Mouse (Mus musculus) limb, embryonic 11.5 days (tissue): ENCODE results near the gene Cchcr1. TPM values are rescaled to one million over a fixed set of nuclear protein-coding genes. Genes with fewer than 3 reads are reported as not detected.
A peak's percentile ranks its signal among the peaks of the same experiment; 100 is the strongest.

Source experiments
- ATAC-seq: fragments of 200-750 bp; cut with Nextera tagmentation; 2 replicates; pipeline ENCODE4 v1.8.0; 2017; ENCODE audit warnings: low read depth; ENCODE audit not compliant: insufficient number of reproducible peaks, low FRiP score, low TSS enrichment
- DNase-seq: peaks from one replicate; pipeline ENCODE4 v3.0.0-alpha.2; 2015; ENCODE audit warnings: low spot score
- H3K27ac ChIP-seq: fragments of 300-500 bp; sonication (generic); replicated peaks from 2 replicates; pipeline ENCODE4 v1.5.1; 2014; ENCODE audit warnings: low read depth, mild to moderate bottlenecking, low read length
- H3K27me3 ChIP-seq: fragments of 300-500 bp; sonication (generic); 2 replicates; pipeline ENCODE4 v1.6.1; 2014; ENCODE audit warnings: mild to moderate bottlenecking, low read length, mixed read lengths; ENCODE audit not compliant: control insufficient read depth, insufficient read depth
- H3K36me3 ChIP-seq: fragments of 300-500 bp; sonication (generic); 2 replicates; pipeline ENCODE4 v1.6.1; 2014; ENCODE audit warnings: mild to moderate bottlenecking, low read length, moderate library complexity, mixed read lengths; ENCODE audit not compliant: control insufficient read depth, insufficient read depth
- H3K4me1 ChIP-seq: fragments of 300-500 bp; sonication (generic); 2 replicates; pipeline ENCODE4 v1.6.1; 2014; ENCODE audit warnings: low read length, mixed read lengths; ENCODE audit not compliant: control insufficient read depth, insufficient read depth
- H3K4me2 ChIP-seq: fragments of 300-500 bp; sonication (generic); 2 replicates; pipeline ENCODE4 v1.6.1; 2014; ENCODE audit warnings: low read depth, mild to moderate bottlenecking, moderate library complexity; ENCODE audit not compliant: severe bottlenecking
- H3K4me3 ChIP-seq: fragments of 300-500 bp; sonication (generic); 2 replicates; pipeline ENCODE4 v1.5.1; 2014; ENCODE audit warnings: low read depth, low read length
- H3K9ac ChIP-seq: fragments of 300-500 bp; sonication (generic); 2 replicates; pipeline ENCODE4 v1.6.1; 2014; ENCODE audit warnings: mild to moderate bottlenecking, low read length
- H3K9me3 ChIP-seq: fragments of 300-500 bp; sonication (generic); 2 replicates; pipeline ENCODE4 v1.6.1; 2016; ENCODE audit warnings: low read length; ENCODE audit not compliant: control insufficient read depth
- WGBS: fragments of 180-500 bp; shearing (Covaris S2); extraction: QIAGEN DNeasy Blood & Tissue Kit; methylation state at CpG from one replicate; pipeline ENCODE4 v1.1.7; 2014; 5-methylcytosine and 5-hydroxymethylcytosine counted together
- polyA plus RNA-seq: library from polyadenylated mRNA; unstranded; fragments of >200 nt; fragmentation: Nextera tagmentation; extraction: Ambion mirVana; gene quantifications from 2 replicates; pipeline ENCODE4 v1.2.1, GENCODE M21; 2014

Gene Cchcr1
- polyA plus RNA-seq, 1 experiment from 2014 or later: 13.2 TPM

DNA sequence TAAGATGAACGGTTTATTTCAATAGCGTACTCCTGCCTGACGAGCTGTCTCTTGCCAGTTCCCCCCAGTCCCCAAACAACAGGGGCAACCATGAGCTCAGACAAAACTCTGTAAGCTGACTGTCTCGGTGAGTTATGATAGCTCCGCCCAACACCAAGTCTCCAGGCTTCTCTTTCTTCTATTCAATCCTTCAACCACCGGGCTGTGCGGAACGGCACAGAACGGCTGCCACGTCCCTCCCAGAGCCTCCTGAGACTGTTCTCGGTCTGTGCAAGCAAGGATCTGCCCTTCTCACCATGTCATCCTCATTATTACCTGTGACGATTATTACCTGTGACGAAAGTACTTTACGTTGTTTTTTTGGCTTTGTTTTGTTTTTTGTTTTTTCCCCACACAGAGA, 53.9 kb downstream of the Cchcr1 start:
- no peaks in the 10 kb centered on the region for H3K9me3 ChIP-seq
- no peak overlapping the region for H3K4me3 ChIP-seq
- no peak overlapping the region for H3K4me2 ChIP-seq
- H3K36me3 ChIP-seq: no peaks in the 10 kb centered on the region
- no peak overlapping the region for H3K9ac ChIP-seq
- 84% methylated on average over 14 of the region's 14 CpGs for WGBS
- no peak overlapping the region for H3K27ac ChIP-seq
- no peak for DNase-seq
- no peaks in the 10 kb centered on the region for H3K4me1 ChIP-seq
- peaks cover 21% of the 10 kb centered on the region for H3K27me3 ChIP-seq
- ATAC-seq: no peak

DNA sequence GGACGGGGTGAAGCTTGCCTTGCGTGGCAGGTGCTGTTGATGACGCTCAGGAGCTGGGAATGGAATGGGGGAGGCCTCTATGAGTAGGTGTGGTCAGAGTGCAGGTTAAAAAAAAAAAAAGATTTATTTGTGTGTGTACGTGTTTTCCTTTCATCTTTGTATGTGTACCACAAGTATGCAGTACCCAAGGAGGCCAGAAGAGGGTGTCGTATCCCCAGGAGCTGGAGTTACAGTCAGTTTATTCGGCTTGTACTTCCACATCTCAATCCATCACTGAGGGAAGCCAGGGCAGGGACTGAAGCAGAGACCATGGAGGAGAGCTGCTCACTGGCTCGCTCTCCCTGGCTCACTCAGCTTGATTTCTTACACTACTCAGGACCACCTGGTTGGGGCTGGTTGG, 54.6 kb downstream of the Cchcr1 start:
- Histone ChIP-seq H3K9ac (no peak overlapping the region), H3K36me3 (no peaks in the 10 kb centered on the region), H3K4me3 (no peak overlapping the region), H3K4me1 (no peaks in the 10 kb centered on the region), H3K27ac (no peak overlapping the region), H3K4me2 (no peak overlapping the region), H3K9me3 (no peaks in the 10 kb centered on the region), H3K27me3 (peaks cover 21% of the 10 kb centered on the region)
- DNase-seq (no peak), ATAC-seq (no peak)
- 95% methylated on average over 7 of the region's 7 CpGs for WGBS

DNA sequence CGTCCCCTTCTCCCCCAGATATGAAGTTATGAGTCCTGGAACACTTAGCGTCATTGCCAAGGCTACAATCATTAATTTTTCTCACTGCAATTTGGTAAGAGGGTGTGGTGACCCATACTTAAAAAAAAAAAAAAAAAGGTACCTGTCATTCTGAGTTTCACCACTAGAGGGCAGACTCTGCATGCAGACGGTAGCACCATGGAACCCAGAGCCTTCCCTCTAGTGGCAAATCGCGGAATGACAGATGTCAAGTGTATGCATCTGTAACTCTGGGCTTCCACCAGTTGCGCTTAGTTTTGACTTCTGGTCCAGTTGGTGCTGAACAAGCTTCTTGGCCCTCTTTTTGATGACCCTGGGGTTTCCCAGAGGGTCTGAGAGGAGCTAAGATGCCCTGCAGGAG, 61.3 kb downstream of the Cchcr1 start:
- no peak overlapping the region for H3K4me3 ChIP-seq
- DNase-seq: peak; percentile 92
- H3K9ac ChIP-seq: no peak overlapping the region
- no peak overlapping the region for H3K4me2 ChIP-seq
- H3K9me3 ChIP-seq: no peaks in the 10 kb centered on the region
- no peaks in the 10 kb centered on the region for H3K4me1 ChIP-seq
- ATAC-seq: no peak
- WGBS: 18% methylated on average over 6 of the region's 6 CpGs
- no peaks in the 10 kb centered on the region for H3K36me3 ChIP-seq
- 0 out of 2 replicates have a peak, but pooled peaks cover 4% of the 10 kb centered on the region for H3K27me3 ChIP-seq
- no peak overlapping the region for H3K27ac ChIP-seq

Other genes starting within 250 kb of the Cchcr1 start
- gene H2-Q1, start 196.7 kb upstream of the Cchcr1 start, polyA plus RNA-seq: not detected in 2 replicates
- 0.16 and 0.31 TPM in 2 replicates for gene H2-Q2, start 174.9 kb upstream of the Cchcr1 start, polyA plus RNA-seq
- 3.6 and 4.0 TPM in 2 replicates for gene H2-Q4, start 137.5 kb upstream of the Cchcr1 start, polyA plus RNA-seq
- 2.5 and 3.1 TPM in 2 replicates for gene H2-Q6, start 92.2 kb upstream of the Cchcr1 start, polyA plus RNA-seq
- 23.3 and 25.7 TPM in 2 replicates for gene H2-Q7, start 77.9 kb upstream of the Cchcr1 start, polyA plus RNA-seq
- gene H2-Q10, start 47.0 kb upstream of the Cchcr1 start, polyA plus RNA-seq: 0.26 and 0.72 TPM in 2 replicates
- gene Pou5f1, start 11.1 kb upstream of the Cchcr1 start, polyA plus RNA-seq: 0.11 TPM in 1 of 2 replicates, not detected in the other
- 53.9 and 65.0 TPM in 2 replicates for gene Tcf19, start 276 bp upstream of the Cchcr1 start, polyA plus RNA-seq
- gene Psors1c2, start 16.1 kb downstream of the Cchcr1 start, polyA plus RNA-seq: 0.72 and 1.1 TPM in 2 replicates
- not detected in 2 replicates for gene Cdsn, start 35.0 kb downstream of the Cchcr1 start, polyA plus RNA-seq
- gene 2300002M23Rik, start 50.4 kb downstream of the Cchcr1 start, polyA plus RNA-seq: not detected in 2 replicates
- gene Sfta2, start 84.4 kb downstream of the Cchcr1 start, polyA plus RNA-seq: not detected in 2 replicates
- not detected in 2 replicates for gene Gm9573, start 109.5 kb downstream of the Cchcr1 start, polyA plus RNA-seq
- gene Mucl3, start 126.6 kb downstream of the Cchcr1 start, polyA plus RNA-seq: not detected in 2 replicates
- 17.6 and 17.9 TPM in 2 replicates for gene Vars2, start 150.5 kb downstream of the Cchcr1 start, polyA plus RNA-seq
- gene Gtf2h4, start 156.6 kb downstream of the Cchcr1 start, polyA plus RNA-seq: 56.7 and 57.0 TPM in 2 replicates
- 14.7 and 17.6 TPM in 2 replicates for gene Ddr1, start 187.5 kb downstream of the Cchcr1 start, polyA plus RNA-seq